Mouse (Mus musculus) Muller cell, postnatal 12 days (primary cell): Measurements from ENCODE around the gene Ntn5.
"Not testable (repeated sequence)": the region's sequence is repeated elsewhere in the genome, so short reads cannot be mapped to it uniquely, and the experiment has no call there.

Experiments
- DNase-seq: peaks from one replicate; pipeline ENCODE4 v3.0.0-alpha.2; 2015; ENCODE audit errors: inconsistent ontology term

Gene Ntn5

DNA sequence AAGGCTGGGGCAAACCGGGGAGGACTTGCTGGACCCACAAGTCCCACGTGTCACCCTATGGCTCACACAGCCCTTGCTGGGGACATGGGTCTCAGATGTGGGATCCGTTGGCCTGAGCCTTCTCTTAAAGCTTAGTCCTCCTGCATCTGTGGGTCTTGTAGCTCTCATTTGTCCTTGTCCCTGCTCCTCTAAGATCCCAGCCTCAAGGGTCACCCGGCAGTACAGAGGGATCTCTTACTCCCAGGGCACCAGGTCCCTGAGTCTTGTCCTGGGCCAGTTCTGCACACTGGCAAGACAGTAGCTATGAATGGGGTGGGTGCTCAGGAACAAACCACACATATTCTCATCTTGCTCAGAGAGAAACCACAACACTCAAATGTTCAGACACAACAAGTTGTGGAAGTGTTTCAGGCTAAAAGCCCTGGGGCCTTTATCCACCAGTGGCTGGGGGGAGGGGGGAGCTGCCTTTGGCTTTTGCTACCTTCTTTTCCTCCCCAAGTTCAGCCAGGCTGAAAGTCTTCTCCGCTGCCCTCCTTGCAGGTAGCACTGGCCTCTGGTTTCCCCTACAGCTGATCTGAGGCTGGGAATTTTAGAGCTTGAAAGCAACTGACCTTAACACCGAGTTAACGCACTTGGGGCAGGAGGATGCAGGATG, at the start of gene Ntn5:
Ntn5 (plus strand) TSS at position 627 of the 655 bp plus-strand sequence.
- DNase-seq: no peak

DNA sequence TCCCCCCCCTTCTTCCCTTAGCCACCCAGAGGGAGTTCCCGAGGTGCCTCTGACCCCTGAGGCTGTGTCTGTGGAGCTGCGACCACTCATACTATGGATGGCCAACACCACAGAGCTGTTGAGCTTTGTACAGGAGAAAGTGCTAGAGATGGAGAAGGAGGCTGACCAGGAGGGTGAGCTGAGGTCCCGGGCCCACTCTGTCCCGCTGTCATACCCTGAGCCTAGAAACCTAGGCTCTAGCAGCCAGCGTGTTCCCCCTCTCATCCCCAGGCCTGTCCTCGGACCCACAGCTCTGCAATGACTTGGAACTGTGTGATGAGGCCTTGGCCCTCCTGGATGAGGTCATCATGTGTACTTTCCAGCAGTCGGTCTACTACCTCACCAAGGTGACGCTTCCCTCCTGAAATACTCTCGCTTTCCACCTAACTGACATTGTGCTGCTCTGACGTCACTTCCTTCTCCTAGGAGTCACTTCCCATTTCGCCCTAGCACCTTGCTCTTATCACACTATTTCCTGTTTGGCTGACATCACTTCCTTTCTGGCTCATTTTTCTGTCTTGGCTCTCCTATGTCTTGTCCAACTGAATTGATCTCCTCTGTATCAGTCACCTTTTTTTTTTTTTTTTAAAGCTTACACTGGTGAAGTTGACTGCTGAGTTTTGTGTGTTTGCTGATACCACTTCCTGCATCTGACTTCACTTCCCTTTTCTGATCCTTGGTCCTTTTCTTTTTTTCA, 48.7 kb upstream of the Ntn5 start:
- no peak for DNase-seq

DNA sequence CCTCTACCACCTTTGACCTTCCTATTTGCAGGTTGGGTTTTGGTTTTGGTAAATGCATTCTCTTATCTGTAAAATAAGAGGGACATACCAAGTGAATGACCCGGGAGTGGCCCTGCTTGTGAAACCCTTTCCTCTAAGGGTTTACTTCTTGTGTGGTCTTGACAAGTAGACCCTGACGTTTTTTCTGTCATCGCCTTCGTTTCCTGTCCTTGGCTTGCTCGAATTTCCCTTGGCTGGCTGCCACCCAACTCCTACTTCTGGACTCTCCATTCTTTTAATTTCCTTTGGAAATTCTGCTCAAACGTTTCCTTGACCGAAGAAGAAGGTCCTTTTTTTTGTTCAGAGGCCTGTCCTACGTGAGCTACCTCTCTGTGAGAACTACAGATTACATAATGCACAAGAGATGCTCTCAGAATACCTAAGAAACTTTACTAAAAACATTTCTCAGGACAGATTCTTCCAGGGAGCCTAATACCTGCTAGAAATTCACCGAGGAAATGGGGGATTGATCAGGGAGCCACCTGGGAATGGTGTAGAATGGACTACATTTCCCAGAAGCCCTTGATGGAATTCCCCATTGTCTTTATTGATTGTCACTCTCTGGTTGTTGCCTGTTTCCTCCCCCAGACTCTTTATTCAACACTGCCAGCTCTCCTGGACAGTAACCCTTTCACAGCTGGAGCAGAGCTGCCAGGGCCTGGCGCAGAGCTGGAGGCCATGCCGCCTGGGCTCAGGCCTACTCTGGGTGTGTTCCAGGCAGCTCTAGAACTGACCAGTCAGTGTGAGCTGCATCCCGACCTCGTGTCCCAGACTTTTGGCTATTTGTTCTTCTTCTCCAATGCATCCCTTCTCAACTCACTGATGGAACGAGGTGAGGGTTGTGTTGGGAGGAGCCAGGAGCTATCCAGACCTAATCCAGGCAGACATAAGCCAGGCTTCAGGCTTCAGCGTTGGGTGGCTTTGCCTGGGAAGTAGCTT, 47.8 kb upstream of the Ntn5 start:
- DNase-seq: no peak

DNA sequence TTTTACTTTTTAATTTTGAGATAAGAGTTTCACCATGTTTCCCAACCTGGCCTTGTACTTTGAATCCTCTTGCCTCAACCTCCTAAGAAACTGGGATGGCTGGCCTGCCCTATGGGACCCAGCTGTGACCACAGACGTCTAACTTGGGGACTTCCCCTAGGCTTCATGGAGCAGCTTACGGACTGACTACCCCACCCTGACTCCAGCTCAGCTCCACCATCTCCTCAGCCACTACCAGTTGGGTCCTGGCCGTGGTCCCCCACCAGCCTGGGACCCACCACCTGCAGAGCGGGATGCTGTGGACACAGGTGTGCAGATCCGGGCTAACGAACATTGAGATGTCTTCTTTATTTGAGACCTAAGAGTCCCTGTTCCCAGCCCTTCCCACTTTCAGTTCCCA, 46.1 kb upstream of the Ntn5 start:
- DNase-seq: no peak

DNA sequence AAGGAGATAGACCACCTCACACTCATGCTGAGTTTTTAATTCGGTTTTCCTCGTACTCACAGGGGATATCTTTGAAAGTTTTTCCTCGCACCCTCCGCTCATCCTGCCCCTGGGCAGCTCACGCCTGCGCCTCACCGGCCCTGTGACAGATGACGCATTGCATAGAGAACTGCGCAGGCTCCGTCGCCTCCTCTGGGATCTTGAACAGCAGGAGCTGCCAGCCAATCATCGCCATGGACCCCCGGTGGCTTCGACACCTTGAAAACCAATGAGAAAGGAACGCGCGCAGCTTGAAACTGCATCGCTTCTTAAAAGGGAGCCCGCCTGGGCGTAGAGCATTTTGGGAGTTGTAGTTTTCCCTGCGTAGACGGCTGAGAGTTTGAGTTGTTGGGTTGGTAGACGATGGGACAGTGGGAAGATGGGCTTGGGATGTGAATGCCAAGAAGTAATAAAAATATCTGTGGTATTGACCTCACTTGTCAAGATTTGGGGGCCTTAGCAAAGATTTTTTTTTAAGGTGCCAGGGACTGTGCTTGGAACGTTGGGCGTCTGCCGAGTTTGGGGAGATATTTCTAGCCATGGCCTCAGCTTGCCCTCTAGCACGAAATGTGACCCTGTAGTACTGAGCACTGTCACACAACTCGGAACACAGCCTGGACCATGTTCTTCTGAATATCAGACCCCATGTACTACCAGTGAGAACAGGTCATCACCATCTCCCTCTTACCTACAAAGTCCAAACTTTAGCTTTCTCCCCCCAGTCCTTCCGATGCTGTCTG, 45.0 kb upstream of the Ntn5 start:
- DNase-seq: peak; percentile 97

DNA sequence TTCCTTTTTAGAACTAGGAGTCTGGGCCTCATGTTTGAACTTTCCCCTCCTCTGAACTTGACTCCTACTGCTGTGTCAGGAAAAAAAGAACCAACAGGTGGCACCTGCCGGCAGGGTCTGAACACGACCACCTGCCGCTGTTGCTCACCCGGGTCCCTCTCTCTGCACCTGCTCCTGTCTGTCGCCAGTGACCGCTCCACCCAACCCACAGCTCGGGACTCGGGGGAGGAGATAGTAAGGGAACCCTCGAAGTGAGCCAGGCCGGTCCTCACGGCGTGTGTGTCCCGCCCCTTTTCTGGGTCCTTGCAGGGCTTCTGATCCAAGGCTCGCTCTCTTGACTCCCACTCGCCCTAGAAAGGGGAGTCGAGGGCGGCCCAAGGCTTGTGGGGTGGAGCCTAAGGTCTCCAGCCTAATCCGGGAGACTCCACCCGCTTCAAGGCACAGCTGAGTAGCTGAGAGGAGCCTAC, 44.2 kb upstream of the Ntn5 start, which contains the start of gene Mamstr:
Mamstr (plus strand) TSS at position 417 of the 467 bp plus-strand sequence.
- DNase-seq: no peak

DNA sequence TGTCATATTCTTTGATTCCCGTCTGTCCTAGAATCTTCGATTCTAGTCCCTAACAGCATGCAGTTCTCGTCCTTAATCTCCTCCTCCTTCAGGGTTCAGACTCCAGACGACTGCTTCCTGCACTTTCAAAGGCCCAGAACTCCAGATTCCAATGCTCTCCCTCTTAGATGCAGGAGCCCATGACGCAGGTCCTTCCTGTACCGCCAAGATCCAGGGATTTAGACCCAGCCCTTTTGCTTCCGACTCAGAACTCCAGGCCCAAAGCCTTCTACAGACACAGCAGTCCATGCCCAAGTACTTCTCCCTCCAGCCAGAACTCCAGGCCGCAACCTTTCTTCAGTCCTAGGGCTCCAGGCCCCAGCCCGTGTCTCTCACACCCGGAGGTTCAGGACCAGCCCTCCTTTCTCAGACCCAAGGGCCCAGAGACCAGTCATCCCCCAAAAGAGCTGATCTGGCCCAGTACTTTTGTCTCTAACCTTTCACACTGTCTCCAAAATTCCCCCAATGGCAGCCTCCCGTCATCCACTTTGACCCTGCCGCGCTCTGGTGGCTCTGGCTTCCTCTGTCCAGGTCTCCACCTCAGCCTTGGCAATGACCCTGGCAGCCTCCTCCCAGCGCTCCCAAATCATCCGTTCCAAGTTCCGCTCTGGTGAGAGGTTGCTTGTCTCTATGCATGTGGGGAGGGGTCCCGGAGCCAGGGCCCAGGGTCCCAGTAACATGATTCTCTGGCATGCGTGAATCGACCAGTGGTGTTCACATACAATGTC, 43.4 kb upstream of the Ntn5 start:
- DNase-seq: no peak

DNA sequence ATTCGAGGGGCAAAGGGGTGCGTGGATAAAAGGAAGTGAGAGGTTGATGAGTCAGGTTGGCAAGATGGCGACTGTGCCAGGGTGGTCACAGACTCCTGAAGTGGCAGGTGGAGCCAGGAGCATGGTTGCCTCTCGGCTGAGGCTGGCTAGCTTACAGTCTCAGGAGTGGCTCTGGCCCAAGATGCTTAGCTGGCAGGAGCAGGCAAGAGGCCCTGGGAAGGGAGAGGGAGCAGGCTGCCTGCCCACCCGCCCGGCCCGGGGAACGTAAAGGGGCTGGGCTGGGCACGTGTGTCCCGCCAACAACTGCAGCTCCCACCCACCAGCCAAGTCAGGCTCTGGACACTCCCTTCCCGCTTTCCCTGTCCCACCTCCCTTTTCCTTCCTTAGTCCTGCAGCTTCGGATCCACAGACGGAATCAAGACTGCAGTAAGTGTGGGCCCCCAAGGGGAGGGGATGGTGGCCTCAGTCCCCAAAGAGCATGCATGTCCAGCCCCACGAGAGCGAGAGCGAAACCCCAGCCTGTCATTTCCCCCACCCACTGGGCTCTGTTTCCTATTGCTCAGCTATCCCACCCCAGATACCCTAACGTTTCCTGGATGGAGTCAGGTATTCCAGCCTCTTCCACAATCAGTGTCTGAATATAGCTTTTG, 42.3 kb upstream of the Ntn5 start:
- peak; percentile 11 for DNase-seq

DNA sequence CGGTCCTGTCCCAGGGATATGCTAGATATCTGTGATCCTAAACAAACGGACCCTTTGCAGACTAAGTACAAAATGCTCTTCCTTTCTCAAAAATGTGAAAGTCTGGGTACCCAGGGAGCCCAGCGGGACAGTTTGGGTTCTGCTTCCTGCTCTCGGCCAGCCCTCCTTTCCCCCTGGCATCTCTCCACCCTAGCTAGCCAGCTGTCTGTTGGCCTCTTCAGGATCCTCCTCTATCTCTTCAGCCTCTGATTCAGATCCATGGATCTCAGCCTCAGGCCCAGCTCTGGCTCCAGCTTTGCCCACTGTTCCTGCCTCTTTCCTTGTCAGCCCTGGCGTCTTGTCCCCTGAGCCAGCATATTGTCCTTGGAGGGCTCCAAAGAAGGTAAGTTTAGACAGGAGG, 41.7 kb upstream of the Ntn5 start:
- no peak for DNase-seq

DNA sequence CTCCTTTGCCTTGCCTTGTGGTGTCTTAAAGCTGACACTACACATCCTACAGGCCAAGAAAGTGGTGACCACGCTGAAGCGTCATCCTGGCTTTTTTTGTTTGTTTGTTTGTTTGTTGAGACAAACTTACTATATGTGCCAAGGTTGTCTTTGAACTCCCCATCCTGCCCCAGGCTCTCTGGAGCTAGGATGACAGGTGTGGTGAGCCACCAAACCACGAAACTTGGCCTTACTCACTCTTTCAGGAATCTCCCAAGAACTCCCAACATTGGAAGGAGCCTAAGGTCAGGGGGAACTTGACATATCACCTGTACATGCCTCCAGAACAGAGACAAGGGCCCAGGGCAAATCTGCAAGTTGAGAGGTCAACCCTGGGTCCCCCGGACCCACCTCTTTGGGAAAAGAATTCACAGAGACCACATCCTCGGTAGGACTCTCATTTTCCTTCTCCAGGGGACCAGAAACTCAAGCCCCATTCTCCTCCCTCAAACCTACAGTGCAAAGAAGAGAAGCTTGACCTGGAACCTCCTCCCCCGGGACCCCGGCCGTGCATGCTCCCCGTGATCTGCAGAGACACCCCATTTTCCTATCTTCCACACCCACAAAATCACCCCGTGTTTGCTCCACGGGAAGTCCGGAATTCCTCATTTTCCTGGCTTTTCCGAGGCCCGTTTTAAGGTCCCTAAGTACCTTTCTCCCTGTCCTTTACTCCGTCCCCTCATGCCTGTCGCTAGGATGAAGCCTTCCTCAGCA, 41.1 kb upstream of the Ntn5 start:
- peak; percentile 11 for DNase-seq

DNA sequence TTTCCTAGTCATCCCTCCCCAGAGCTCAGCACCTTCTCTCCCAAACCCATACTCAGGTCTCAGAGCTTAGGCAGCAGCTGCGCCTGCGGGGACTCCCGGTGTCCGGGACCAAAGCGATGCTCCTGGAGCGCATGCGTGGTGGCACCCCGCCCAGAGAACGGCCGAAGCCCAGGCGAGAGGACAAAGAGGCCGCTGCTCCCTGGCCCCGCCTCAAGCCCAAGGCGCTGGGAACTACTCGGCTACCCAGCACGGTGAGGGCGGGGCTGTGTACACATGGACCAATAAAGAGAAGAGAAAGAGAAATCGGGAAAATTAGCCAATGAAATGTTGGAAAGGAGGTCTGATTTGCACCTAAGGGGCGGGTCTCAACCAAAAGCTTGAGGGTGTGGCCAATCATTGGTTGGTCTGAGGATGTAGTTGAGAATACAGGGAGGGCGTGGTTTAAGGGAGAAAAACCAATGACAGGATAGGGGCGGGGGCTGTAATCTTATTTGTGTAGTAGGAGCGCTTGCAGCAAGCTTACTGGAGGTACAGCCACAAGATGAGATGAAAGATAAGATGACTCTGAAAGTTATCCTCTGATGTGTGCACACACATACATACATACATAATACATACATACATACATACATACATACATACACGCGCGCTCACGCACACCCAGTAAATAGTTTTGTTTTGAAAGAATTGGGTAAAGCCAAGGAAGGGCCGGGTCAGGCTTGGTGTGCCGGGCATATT, 40.2 kb upstream of the Ntn5 start:
- DNase-seq: peak; percentile 99

DNA sequence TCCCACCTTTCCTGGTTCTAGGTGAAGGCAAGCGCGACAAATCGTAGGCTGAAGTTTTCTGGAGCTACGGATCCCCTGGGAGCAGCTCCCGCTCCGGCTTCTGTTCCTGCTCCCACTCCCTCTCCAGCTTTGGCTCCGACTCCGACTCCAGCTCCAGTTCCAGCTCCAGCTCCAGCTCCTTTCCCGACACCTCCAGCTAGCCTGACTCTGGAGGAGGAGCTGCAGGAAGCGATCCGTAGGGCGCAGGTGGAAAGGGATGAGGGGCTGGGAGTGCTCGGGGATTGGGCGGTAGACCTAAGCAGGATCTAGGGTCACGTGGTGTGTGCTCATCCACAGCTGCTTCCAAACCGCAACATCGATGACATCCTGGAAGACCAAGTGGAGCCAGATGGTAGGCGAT, 39.6 kb upstream of the Ntn5 start:
- DNase-seq: peak; percentile 61

DNA sequence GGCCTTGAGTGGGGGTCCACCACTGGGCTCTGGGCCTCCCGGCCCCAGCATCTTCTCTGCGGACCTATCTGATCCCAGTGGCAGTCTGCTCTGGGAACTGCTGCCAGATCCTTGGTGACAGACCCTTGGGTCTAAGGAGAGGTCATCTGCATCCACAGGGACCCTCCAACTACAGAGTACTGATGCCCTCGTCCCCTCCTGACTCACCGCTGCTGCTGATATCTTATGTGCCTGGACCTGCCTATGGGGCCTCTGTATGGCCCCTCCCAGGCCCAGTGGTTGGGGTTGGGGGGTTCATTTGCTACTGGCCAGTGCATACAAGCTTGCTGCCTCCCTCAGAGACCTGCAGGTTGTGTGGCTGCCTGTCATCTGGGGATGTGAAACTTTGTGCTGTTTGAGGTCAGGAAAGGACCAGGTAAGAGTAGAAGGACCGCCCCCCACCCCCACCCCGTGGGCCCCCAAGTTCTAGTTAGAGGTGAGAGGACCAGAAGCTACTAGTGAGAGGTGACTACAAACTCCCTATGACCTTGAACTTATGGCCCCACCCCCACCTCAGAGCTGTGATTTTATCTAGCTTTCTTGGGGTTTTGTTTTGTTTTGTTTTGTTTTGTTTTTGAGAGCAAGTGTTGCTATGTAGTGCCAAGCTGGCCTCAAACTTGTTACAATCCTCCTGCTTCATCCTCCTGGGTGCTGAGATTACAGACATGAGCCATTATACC, 38.8 kb upstream of the Ntn5 start:
- no peak for DNase-seq

DNA sequence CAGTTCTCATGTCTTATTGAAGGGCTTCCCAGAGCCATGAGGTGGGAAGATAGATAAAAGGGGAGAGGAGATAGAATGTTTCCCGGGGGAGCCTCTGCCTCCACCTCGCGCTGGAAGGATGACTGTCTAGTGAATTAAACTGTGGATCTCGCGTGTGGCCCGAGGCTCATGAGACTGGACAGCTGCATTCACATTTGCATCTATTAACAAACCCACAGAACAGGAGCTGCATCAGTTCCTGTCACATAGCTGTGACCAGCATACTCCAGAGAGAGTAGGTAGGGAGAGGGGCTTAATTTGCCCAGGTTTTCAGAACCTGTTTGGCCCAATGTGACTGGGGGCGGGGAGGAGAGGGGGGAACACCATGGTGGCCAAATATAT, 38.2 kb upstream of the Ntn5 start:
- no peak for DNase-seq

DNA sequence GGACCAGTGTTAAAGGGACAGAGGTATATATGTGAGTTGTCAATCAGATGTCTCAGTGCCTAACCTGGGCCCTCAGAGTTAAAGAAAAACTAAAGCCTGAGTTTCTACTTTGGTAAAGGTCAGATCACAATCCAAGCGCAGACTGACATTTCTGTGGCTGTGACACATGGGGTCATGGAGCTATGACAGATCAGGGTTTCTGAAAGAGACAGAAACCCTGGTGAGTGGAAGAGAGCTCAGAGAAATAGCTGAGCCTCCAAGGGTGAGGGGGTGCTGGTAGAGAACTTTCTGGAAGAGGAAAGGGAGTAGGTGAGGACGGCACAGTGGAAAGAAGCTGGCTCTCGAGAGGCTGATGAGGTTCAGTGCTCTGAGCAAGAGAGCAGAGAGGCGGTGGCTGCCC, 37.2 kb upstream of the Ntn5 start:
- no peak for DNase-seq

DNA sequence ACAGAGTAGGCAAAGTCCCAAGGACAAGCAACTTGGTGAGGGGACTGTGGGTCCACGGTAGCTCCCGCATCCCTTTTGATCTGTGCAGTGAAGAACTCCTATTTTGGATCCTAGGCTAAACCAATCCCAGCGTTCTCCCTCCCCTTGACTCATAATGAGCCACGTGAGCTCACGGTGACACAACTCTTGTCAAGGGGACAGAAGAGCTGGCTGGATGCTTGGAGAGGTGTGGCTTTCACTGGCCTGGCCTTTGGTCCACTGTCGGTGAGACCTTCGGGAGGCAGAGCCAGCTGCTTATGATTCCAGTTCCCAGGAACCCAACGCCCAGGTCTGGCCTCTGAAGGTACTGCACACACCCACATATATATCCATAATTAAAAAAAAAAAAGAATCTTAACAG, 34.5 kb upstream of the Ntn5 start:
- DNase-seq: no peak

DNA sequence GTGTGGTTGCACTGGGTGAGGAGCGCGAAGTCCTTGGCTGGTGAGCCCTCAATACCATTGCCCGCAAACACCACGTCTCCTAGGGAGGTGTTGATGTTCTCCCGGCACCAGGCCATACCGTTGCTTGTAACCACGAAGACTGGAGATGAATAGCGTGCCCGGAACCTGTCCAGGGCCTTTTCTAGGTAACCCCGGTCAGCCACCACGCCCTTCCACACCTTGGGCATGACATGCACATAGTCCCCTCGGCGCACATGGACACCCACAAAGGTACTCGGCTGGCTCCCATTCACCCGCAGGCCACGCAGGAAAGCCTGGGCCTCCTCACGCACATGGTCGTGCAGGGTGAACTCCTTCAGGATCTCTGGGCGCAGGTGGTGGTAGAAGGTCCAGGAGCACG, 33.3 kb upstream of the Ntn5 start:
- not testable (repeated sequence) for DNase-seq
